Mouse (Mus musculus) cerebellum, adult 2 months (tissue): ENCODE data around the gene Pde7b.

Source experiments
- CTCF ChIP-seq: fragments of 200-500 bp; IDR thresholded peaks from 2 replicates; pipeline ENCODE4 v1.5.1; 2011; ENCODE audit warnings: low read depth, mild to moderate bottlenecking, control low read depth, low read length, moderate library complexity, borderline replicate concordance; ENCODE audit not compliant: insufficient read depth
- POLR2A ChIP-seq: fragments of 200-500 bp; IDR thresholded peaks from 2 replicates; pipeline ENCODE4 v1.6.1; 2011; ENCODE audit warnings: low read length, control low read depth, borderline replicate concordance; ENCODE audit not compliant: insufficient read depth

- TF ChIP-seq CTCF (no peak), POLR2A (no peak)
These were observed 345.7 kb downstream of the Pde7b start for GRCm38 (mm10) chr10:20379071-20379735.
